Mouse (Mus musculus): ENCODE data around the gene Nfia. TPM values are rescaled to one million over a fixed set of nuclear protein-coding genes. Genes with fewer than 3 reads are reported as not detected.

The Nfia gene
- total RNA-seq, 2 experiments from 2014 or later, result 3.5 to 14.0 TPM

GRCm38 (mm10) chr4:98105971-98106370, 333.4 kb downstream of the Nfia start:
- peak; percentile 15; the same call in 1 of the 2 replicates for ATAC-seq (replicated peaks; ENCODE audit: poor library complexity, severe bottlenecking)

- ATAC-seq (replicated peaks; ENCODE audit: poor library complexity, severe bottlenecking), result no peak
Observed at GRCm38 (mm10) chr4:98106445-98107092, 334.0 kb downstream of the Nfia start.

- no peak for ATAC-seq (replicated peaks; ENCODE audit: poor library complexity, severe bottlenecking)
Observed at GRCm38 (mm10) chr4:98107093-98107453, 334.5 kb downstream of the Nfia start.

GRCm38 (mm10) chr4:98107936-98108675, 335.6 kb downstream of the Nfia start:
- no peak for ATAC-seq (replicated peaks; ENCODE audit: poor library complexity, severe bottlenecking)

- ATAC-seq (replicated peaks; ENCODE audit: poor library complexity, severe bottlenecking), result peak; percentile 39
Observed at GRCm38 (mm10) chr4:98108676-98109016, 336.1 kb downstream of the Nfia start.

- ATAC-seq (replicated peaks; ENCODE audit: poor library complexity, severe bottlenecking), result peak; percentile 43
Observed at GRCm38 (mm10) chr4:98109064-98109463, 336.5 kb downstream of the Nfia start.

GRCm38 (mm10) chr4:98109911-98110310, 337.4 kb downstream of the Nfia start:
- ATAC-seq (replicated peaks; ENCODE audit: poor library complexity, severe bottlenecking), result no peak

GRCm38 (mm10) chr4:98113289-98114024, 340.9 kb downstream of the Nfia start:
- 0 out of 2 replicates have a peak, but pooled peaks have one; percentile 26 for ATAC-seq (replicated peaks; ENCODE audit: poor library complexity, severe bottlenecking)

- ATAC-seq (replicated peaks; ENCODE audit: poor library complexity, severe bottlenecking), result 0 out of 2 replicates have a peak, but pooled peaks have one; percentile 20
Observed at GRCm38 (mm10) chr4:98114966-98115365, 342.4 kb downstream of the Nfia start.

- no peak for ATAC-seq (replicated peaks; ENCODE audit: poor library complexity, severe bottlenecking)
Observed at GRCm38 (mm10) chr4:98115401-98115800, 342.9 kb downstream of the Nfia start.

- ATAC-seq (replicated peaks; ENCODE audit: poor library complexity, severe bottlenecking), result no peak
Observed at GRCm38 (mm10) chr4:98116046-98116445, 343.5 kb downstream of the Nfia start.

GRCm38 (mm10) chr4:98118126-98118525, 345.6 kb downstream of the Nfia start:
- no peak for ATAC-seq (replicated peaks; ENCODE audit: poor library complexity, severe bottlenecking)

- peak; percentile 52; the same call in 1 of the 2 replicates for ATAC-seq (replicated peaks; ENCODE audit: poor library complexity, severe bottlenecking)
Observed at GRCm38 (mm10) chr4:98118761-98119675, 346.5 kb downstream of the Nfia start.

- ATAC-seq (replicated peaks; ENCODE audit: poor library complexity, severe bottlenecking), result peak; percentile 62
Observed at GRCm38 (mm10) chr4:98119949-98120531, 347.5 kb downstream of the Nfia start.

GRCm38 (mm10) chr4:98120706-98121340, 348.3 kb downstream of the Nfia start:
- 0 out of 2 replicates have a peak, but pooled peaks have one; percentile 16 for ATAC-seq (replicated peaks; ENCODE audit: poor library complexity, severe bottlenecking)

GRCm38 (mm10) chr4:98126003-98126677, 353.6 kb downstream of the Nfia start:
- ATAC-seq (replicated peaks; ENCODE audit: poor library complexity, severe bottlenecking), result no peak

GRCm38 (mm10) chr4:98130798-98131197, 358.3 kb downstream of the Nfia start:
- no peak for ATAC-seq (replicated peaks; ENCODE audit: poor library complexity, severe bottlenecking)

GRCm38 (mm10) chr4:98134027-98134426, 361.5 kb downstream of the Nfia start:
- peak; percentile 55 for ATAC-seq (replicated peaks; ENCODE audit: poor library complexity, severe bottlenecking)

GRCm38 (mm10) chr4:98136072-98136471, 363.5 kb downstream of the Nfia start:
- no peak for ATAC-seq (replicated peaks; ENCODE audit: poor library complexity, severe bottlenecking)

Measured in granulocyte monocyte progenitor cell, adult 5-6 weeks (primary cell).